Mouse (Mus musculus): ENCODE measurements around the gene Morc4.
A peak's percentile ranks its signal among the peaks of the same experiment; 100 is the strongest.

Morc4 gene

DNA sequence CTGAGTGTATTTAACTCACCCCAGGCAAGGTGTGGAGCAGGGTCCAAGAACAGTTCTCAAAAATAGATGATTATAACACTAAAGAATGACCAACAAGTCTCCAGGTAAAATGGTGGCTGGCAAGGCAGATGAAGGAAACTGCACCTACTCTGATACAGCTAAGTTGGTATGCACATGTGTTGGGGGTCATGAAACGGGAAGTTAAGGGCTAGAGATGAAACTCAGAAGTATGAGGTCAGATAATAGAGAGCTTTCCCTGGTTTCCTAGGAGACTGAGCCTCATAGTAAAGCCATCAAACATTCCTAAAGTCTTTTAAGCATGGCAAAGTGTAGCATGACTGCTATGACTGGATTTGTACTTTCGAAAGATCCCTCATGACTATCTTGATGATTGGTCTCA, 68.4 kb downstream of the Morc4 start:
- no peak for DNase-seq

DNA sequence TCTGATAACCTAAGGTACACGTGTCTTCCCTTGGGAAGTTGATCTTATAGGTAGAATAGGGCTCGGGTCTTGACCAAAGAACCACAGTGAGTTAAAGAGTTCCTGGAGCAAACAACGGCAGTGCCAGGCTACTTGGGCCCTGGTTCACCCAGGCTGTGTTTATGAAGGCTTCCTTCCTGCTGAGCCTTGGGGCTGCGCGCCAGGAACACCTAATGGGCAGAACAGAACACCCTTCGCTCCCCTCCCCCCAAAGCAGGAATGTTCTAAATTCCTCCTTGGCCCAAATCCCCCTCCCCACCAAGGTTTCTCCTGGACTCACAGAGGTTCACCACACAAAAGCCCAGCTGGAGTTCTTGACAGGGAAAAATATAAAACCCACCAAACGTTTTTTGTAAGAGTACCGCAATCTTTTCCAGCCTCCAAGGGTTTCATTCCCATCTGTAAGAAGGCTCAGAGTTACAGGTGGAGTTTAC, 71.0 kb downstream of the Morc4 start, which contains the start of gene Cldn2:
Gene Cldn2, plus strand, starts transcription at position 423 of the 473 bp plus-strand sequence.
- peak; percentile 17 to 54 for DNase-seq

DNA sequence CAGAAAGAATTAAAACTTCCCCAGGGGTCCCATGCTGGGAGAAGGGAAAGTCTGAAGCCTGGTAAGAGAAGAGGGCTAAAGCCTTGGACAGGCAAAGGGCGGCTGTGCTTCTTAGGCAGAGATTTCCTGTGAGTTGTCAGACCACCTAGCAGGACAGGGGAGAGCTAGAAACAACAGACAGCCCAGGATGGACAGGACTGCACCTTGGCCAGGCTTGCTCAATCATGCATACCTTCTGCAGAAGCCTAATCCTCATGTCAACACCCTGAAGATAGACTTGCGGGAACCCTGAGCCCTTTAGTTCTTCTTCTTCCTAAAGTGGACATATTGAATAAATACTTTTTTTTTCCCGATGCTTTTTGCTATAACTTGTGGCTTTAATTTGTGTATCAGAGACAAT, 71.5 kb downstream of the Morc4 start:
- DNase-seq = no peak

DNA sequence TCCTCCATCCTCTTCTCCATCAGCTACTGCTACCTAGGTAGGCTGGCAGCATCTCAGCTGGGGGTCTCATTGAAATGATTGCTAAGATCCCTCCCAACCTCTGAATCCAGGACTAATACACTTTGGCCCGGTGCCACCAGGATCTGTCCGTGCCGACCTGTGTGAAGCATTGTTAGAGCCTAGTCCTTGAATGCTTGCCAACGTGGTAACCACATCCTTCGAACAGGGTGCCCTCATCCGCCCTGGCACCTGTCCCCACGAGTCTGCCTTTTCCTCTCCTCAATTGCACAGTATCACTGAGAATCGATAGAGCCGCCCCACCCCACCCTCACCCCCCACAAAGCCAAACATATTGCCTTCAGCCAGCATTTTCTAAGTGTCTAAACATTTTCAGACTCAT, 73.6 kb downstream of the Morc4 start:
- peak in 1 of 2 experiments; percentile 26 for DNase-seq

DNA sequence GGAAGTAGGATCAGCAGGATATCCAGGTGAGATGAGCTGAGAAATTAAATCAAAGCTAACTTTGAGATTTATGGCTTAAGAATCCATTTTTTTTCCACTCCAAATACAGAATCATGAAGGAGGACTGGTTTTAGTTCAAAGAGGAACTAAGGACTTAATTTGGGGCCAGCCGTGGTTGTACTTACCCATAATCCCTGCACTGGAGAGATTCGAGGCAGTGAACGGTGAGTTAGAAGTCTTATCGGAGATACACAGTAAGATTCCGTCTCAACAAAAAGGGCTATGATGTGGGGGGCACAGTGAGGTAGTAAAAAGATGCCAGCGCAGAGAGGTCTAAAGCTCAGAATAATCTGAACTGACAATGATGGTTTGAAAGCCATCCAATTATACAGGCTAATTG, 75.4 kb downstream of the Morc4 start:
- DNase-seq = no peak

DNA sequence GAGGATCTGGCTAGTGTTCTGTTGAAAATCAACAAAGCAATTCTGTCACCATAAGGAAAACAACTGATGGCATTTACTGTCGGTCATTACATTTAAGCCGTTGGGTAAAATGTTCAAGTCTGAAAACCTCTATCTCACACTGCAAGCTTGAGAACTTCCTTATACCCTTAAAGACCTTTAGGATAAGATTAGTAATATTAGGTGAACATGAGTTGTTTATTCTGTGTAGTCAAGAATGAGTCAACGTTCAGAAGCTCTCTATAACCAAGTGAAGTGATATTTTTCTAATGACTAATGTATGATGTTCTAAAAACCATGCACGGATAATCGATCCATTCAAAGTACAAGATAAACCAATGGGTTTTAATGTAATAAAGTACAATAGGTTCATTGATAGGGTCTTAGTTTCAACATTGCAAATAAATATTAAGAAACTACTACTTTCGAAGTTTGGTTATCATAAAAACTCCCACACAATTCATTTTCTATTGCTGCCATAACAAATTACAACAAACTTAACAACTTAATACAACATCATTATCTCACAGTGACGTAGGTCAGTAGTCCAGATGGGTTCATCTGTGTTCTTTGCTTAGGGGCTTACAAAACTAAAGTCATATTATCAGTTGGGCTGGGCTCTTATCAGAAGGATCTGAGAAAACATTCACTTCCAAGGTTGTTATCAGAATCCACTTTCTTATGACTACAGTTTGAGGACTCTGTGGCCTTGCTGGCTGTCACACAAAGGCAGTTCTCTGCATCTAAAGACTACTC, 77.2 kb downstream of the Morc4 start:
- DNase-seq = no peak

DNA sequence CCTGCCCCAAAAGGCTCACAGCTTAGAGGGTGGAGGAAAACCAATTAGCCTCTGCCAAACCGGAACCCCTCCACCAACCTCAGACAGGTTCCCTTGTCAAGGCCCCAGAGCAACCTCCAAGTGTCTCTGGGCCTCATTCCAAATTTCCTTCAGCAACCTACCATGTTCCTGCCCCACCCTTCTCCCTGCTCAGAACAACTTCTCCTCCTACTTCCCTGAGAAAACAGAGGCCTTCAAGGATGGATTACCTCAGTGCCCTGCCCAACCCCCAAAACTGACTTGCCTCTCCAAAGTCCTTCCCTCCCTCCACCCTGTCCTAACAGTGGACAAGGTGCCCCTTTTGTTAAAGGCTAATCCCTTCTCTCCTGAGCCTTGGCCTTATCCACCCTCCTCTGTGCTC, 85.7 kb downstream of the Morc4 start:
- DNase-seq = peak; percentile 34 to 38

DNA sequence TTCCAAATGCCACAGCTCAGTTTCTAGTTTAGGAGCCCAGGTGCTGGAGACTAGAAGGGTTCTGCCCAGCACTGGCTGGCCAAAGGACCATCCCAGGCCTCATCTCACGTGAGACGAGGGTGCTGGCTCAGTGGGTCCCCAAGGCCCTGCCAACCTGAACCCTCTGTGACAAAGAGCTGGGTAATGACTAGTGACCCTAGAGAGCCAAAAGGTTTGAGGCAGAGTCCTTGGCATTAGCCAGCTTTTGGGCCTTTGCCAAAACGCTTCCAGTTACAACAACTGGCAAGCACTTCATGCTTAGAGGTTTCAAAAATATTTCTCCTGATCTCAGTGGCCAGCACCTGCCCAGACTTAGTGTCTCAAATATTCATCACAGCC, 88.4 kb downstream of the Morc4 start:
- DNase-seq = peak in 1 of 2 experiments; percentile 21

DNA sequence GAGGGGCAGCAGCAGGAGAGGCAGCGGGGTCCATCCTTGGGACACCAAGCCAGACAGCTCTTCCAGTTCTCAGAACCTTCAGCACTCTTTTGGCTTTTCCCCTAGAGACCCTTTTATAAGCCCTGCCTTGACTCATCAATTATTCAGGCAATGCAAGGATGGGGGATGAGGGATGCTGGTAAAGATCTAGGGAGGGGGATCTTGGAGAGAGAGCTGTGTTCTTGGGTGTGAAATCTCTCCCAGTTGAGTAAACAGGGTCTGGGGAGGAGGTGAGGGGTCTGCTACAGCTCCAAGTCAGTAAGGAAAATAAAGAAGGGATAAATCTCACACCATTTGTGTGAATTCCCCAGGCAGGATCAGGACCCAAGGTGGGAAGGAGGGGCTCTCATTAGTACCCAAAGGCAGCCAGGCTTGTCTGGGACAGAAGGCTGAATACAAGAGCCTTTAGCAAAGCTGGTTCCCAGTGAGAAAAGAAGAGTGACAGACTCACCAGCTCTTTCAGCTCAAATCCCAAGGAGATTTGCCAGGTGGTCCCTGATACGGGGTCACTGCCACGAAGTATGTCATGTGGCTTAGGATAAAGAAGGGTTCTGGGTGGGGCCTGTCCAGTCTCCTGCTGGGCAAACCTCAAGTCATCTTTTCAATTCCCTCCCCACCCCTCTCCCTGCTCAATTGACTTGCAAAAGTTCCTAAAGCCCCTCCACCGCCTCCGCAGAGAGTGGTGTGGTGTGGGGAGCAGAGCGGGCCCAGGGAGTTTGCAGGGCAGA, 89.0 kb downstream of the Morc4 start, which contains the start of gene Ripply1:
Gene Ripply1, minus strand, starts transcription at position 76 of the 767 bp plus-strand sequence.
- DNase-seq = no peak

DNA sequence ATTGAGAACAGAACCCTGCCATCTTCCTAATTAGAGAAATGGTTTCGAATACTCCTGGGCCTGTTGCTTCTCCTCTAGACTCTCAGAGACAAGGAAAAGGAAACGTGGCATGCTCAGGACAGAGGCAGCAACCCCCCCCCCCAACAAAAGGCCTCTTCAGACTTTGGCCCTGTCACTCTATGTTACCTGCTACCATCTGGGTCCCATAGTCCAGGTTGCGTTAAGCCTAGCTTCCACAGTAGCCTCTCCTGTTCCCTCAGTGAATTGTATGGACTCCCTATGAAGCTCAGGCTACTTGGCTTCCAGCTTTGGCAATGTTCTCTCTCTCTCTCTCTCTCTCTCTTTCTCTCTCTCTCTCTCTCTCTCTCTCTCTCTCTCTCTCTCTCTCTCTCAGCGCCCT, 89.9 kb downstream of the Morc4 start:
- DNase-seq = no peak

DNA sequence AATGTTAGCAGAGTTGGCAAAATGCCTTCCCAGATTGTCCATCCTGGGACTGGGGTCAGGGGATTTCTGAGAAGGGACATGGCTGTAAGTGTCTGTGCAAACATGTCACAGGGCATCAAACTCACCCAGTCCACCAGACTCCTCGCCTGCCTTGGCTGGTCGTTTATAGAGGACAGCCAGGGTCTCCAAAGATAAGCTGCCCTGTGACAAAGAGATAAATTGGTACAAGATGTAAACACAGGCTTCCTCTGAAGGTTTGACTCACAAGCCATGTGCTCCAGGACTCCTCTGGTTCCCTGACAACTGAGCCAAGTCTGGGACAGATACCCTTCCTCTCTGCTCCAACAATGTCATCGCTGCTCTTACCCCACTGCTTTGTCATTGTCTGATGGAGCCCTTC, 90.5 kb downstream of the Morc4 start:
- peak in 1 of 2 experiments; percentile 44 for DNase-seq

DNA sequence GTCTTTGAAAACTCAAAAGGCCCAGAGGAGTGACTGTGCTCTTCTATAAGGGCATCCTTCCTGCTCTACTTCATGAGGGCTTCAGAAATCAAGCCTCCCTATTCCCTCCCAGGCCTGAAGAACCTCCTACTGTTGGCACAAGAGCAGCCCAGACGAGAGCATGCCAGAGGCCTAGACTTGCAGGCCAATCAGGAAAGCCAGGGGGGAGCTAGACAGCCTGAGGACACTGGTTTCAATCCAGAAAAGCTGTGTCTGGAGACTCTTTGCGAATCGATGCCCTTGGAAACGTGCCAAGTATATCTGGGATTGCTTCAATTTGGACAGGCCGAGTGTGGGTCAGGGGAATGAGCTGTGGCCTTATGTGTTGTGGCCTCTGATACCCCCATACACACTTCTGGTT, 92.1 kb downstream of the Morc4 start:
- DNase-seq = no peak

DNA sequence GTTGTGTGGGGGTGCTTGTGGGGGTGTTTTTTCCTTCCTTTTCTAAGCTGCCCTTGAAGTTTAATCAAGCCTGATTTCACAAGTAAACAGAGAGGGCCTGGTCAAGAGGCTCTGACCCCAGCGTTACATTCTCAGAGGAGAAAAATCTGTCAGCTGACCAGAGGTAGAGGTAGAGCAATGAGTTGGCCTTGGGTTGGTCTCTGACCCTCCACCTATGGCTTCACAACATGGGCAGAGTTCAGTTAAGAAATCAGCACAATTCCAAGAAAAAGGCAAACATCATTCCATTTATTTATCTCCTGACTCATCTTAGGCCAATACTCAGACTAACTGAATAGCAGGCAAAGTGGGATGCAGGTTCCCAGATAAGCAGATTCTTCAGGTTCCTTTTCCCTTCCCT, 92.6 kb downstream of the Morc4 start:
- no peak for DNase-seq

DNA sequence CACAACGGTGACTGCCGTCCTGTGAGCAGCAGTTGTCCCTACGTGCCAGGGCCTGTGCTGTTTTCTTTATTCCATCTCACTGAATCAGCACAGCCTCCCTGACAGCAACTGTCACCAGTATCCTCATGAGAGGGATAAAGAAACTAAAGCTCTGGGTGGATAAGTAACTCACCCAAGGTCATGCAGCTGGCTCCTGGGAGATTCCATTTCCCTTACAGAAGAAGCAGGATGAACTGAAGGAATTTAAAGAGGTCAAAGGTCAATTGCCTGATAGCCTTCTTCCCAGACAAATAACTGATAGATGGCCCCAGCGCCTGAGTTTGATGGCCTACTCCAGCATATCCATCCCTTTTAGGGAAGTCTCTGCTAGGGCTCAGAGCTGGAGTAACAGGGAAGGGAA, 94.1 kb downstream of the Morc4 start:
- no peak for DNase-seq

DNA sequence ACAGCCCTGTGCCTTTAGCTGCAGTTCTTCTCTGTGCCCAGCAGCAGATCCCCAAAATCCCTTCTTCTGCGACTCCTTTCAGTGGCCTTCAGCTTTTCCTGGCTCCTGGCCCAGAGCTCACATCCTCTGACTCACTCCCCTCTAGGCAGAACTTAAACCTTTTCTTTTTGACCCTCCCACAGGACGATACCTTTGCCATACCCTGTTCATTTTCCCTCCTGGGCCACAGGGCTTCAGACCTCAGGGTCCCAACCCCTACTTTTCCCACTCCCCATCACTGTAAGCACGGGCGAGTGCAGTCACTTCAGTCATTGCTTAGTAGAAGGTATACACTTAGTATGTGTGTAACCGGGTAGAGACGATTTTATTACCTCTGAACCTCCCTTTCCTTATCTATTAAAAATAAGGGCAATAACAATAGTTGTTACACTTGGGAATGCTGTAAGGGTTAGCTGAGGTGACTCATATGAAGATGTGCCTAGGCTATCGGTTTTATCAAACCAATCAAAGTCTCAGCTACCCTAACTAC, 96.3 kb downstream of the Morc4 start:
- DNase-seq = no peak

DNA sequence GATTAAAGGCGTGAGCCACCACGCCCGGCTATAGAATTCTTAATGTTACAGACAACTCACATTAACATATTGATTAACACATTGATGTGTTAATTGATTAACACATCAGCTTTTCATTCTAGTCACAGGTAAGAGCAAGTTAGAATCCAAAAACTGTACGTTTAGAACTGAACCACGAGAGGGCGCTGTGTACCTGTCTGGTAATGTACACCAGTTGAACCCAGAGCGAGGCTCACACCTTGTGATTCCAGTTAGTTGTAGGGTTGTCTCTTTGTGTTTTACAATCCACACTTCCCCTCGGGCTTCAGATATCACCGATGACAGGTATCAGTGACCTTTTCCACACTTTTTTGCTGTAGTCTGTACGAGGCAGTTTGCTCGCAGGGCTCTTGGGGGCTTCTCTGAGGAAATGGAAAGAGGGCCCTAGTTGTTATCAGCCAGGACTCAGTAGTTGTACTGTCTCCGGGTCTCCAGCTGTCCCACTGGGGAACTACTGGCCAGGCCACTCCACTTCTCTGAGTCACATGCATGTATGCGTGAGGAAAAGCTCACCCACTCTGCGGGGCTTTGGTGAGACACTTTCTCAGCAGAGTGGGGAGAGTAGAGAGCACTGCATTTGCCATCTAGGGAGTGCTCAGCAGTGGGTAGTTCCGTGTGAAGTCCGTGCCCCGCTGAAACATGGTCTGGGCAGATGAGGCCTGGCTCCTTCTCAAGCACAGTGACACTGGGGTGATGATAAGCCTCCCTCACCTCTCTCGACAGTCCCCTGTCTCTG, 97.0 kb downstream of the Morc4 start:
- DNase-seq = peak; percentile 23 to 56
